Mouse (Mus musculus) ES-E14 (cell line): ENCODE measurements around the gene Snx33. TPM values are rescaled to one million over a fixed set of nuclear protein-coding genes. Genes with fewer than 3 reads are reported as not detected.

ENCODE experiments used
- DNase-seq: peaks from one replicate; pipeline ENCODE4 v3.0.0-alpha.2; 2013; ENCODE audit warnings: low read depth, low spot score
- H3K27ac ChIP-seq: 2 replicates; pipeline ENCODE4 v1.5.1; 2012; ENCODE audit warnings: low read depth, mild to moderate bottlenecking, low read length, moderate library complexity, mixed read lengths; ENCODE audit not compliant: poor library complexity, insufficient read depth, severe bottlenecking
- H3K36me3 ChIP-seq: 2 replicates; pipeline ENCODE4 v1.6.1; 2012; ENCODE audit warnings: mild to moderate bottlenecking, low read length, moderate library complexity, mixed read lengths; ENCODE audit not compliant: control insufficient read depth, poor library complexity, insufficient read depth, severe bottlenecking
- H3K4me1 ChIP-seq, 2 experiments: fragments of 150-350 bp in 1 of 2; sonication (generic) in 1 of 2; 2 replicates each; pipeline ENCODE4 v1.6.1; 2012; ENCODE audit warnings: low read length in 2 of 2, mild to moderate bottlenecking in 1 of 2, mixed read lengths in 1 of 2; ENCODE audit not compliant: control insufficient read depth in 2 of 2, insufficient read depth in 2 of 2, poor library complexity in 1 of 2
- H3K4me3 ChIP-seq, 2 experiments: fragments of 150-350 bp in 1 of 2; sonication (generic) in 1 of 2; 2 replicates each; pipeline ENCODE4 v1.5.1; 2012; ENCODE audit warnings: low read length in 2 of 2, low read depth in 1 of 2, mild to moderate bottlenecking in 1 of 2, mixed read lengths in 1 of 2; ENCODE audit not compliant: insufficient read depth in 1 of 2, poor library complexity in 1 of 2, severe bottlenecking in 1 of 2
- H3K9ac ChIP-seq: 2 replicates; pipeline ENCODE4 v1.6.1; 2012; ENCODE audit warnings: low read depth, mild to moderate bottlenecking, low read length, mixed read lengths; ENCODE audit not compliant: poor library complexity, insufficient read depth, severe bottlenecking
- H3K9me3 ChIP-seq: fragments of 150-350 bp; sonication (generic); 2 replicates; pipeline ENCODE4 v1.6.1; 2012; ENCODE audit warnings: low read depth, mild to moderate bottlenecking, low read length; ENCODE audit not compliant: control insufficient read depth, insufficient read depth
- CHD2 ChIP-seq: IDR thresholded peaks from 2 replicates; pipeline ENCODE4 v1.6.1; 2014; ENCODE audit warnings: mild to moderate bottlenecking, low read depth, low read length, inconsistent platforms
- HCFC1 ChIP-seq: IDR thresholded peaks from 2 replicates; pipeline ENCODE4 v1.6.1; 2012; ENCODE audit warnings: low read length, inconsistent platforms, borderline replicate concordance; ENCODE audit not compliant: insufficient read depth
- MAFK ChIP-seq: IDR thresholded peaks from 2 replicates; pipeline ENCODE4 v1.6.1; 2014; ENCODE audit warnings: mild to moderate bottlenecking, low read depth, low read length, inconsistent platforms; ENCODE audit not compliant: insufficient read depth
- ZC3H11A ChIP-seq: IDR thresholded peaks from 2 replicates; pipeline ENCODE4 v1.6.1; 2012; ENCODE audit warnings: low read depth, mild to moderate bottlenecking, inconsistent platforms, low read length, borderline replicate concordance
- ZNF384 ChIP-seq: IDR thresholded peaks from 2 replicates; pipeline ENCODE4 v1.6.1; 2012; ENCODE audit warnings: low read depth, low read length, inconsistent platforms
- in situ Hi-C, 2 experiments: fragments of 600-800 bp; cut with MboI; formaldehyde crosslinking; loops; one replicate each; pipeline ENCODE4 v1.15.1; 2025; ENCODE audit warnings: low sequenced_read_pairs in 2 of 2, inconsistent platforms in 1 of 2; ENCODE audit not compliant: unreplicated experiment in 2 of 2
- total RNA-seq: library from RNA; depleted of rRNA; stranded (reverse); fragments of 300-350 nt; gene quantifications from 2 replicates; pipeline ENCODE4 v1.2.3, GENCODE M21; 2012; rRNA removed

Gene Snx33
- total RNA-seq = 1.6 and 4.1 TPM in 2 replicates

DNA sequence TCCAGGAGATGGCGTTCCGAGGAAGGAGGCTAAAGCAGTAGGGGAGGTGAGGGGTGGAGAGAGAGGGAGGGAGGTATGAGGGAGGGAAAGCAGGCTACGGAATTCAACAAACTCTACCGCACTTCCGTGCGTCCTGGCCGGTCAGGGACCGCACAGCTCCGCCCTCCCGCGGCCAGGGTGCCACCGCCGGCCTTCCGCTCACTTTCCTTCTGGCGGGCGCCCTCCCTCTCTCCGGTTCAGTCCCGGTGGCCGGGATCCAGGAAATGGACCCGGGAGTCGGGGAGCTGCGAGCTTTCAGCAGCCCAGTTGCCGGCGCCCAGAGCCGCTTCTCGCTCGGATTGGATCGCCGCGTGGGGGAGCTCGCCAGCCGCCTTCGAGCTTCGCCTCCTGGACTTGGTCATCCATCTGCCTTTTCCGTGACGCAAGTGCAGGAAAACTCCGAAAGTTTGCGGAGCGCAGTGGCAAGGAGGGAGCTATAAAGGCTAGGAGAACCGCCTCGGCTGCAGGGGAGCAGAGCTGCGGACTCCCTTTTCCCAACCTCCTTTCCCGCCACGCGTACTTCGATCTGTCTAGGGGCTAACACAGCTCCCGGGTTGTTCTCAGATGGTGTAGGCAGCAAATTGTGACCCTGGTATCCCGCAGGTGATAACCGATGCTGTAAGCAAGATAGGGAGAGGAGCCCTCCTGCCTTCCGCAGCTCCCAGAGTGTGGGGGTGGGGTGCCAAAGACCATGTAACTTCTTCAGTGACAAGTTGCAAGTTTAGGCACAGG lies at the start of gene Snx33:
TSS of gene Snx33 (minus strand) at position 331 of the 771 bp plus-strand sequence.
- no peak for DNase-seq
- H3K4me3 ChIP-seq = peak within 1 kb of the TSS; percentile 87 to 97
- TF ChIP-seq HCFC1 (0 out of 2 replicates have a peak, but pooled peaks have one; percentile 13), CHD2 (no peak), ZNF384 (no peak), ZC3H11A (no peak), MAFK (no peak)
- peaks cover 3 to 9% of the 10 kb centered on the region in 2 experiments; a peak in 2 of 4 replicates for H3K4me1 ChIP-seq
- no peaks in the 10 kb centered on the region for H3K9me3 ChIP-seq
- H3K27ac ChIP-seq = no peak within 1 kb of the TSS
- in situ Hi-C loops = no loop called here
- H3K9ac ChIP-seq = peak within 1 kb of the TSS; percentile 72
- no peaks in the 10 kb centered on the region for H3K36me3 ChIP-seq

DNA sequence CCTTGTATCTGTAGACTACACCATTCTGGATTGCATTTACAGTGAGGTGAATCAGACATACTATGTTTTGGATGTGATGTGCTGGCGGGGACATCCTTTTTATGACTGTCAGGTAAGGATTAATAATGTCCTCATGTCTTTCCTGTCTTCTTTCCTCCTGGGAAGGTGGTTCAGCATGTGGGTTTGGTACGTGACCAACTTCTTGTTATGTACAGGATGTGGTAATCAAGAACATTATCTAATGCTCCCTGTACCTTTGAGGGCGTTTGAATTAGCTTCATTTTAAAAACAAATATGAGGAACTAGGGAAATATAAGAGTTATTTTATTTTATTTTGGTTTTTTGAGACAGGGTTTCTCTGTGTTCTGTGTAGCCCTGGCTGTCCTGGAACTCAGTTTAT lies 47.0 kb upstream of the Snx33 start:
- H3K4me1 ChIP-seq = no peaks in the 10 kb centered on the region
- no peaks in the 10 kb centered on the region for H3K9me3 ChIP-seq
- TF ChIP-seq ZC3H11A (no peak), HCFC1 (no peak), MAFK (no peak), ZNF384 (no peak), CHD2 (no peak)
- in situ Hi-C loops = no loop called here
- H3K4me3 ChIP-seq = no peak overlapping the region
- no peak overlapping the region for H3K27ac ChIP-seq
- DNase-seq = no peak
- H3K36me3 ChIP-seq = peaks cover 5% of the 10 kb centered on the region; the same call in 1 of the 2 replicates
- H3K9ac ChIP-seq = no peak overlapping the region

DNA sequence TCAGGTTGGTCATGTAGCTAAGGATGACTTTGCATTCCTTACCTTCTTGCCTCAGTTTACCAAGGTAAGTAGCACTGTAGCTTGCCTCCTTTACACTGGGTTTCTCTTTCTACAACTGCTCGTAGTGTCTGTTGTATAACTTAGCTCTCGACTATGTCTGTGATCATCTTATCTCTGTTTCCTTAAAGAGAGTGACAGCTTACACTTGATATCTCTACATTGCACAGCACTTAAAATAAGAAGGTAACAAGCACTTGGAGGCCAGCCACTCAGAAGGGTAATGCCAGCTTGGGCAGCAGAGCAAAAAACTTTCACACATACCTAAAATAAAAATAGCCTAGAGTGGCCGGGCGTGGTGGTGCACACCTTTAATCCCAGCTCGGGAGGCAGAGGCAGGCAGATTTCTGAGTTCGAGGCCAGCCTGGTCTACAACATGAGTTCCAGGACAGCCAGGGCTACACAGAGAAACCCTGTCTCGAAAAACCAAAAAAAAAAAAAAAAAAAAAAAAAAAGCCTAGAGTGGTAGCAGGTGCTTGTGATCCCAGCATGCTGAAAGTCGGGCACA lies 45.9 kb upstream of the Snx33 start:
- Histone ChIP-seq H3K9ac (no peak overlapping the region), H3K4me3 (no peak overlapping the region), H3K27ac (no peak overlapping the region), H3K4me1 (no peaks in the 10 kb centered on the region), H3K9me3 (no peaks in the 10 kb centered on the region), H3K36me3 (peaks cover 5% of the 10 kb centered on the region; the same call in 1 of the 2 replicates)
- TF ChIP-seq ZNF384 (no peak), HCFC1 (no peak), ZC3H11A (no peak), MAFK (no peak), CHD2 (no peak)
- in situ Hi-C loops = no loop called here
- DNase-seq = no peak

DNA sequence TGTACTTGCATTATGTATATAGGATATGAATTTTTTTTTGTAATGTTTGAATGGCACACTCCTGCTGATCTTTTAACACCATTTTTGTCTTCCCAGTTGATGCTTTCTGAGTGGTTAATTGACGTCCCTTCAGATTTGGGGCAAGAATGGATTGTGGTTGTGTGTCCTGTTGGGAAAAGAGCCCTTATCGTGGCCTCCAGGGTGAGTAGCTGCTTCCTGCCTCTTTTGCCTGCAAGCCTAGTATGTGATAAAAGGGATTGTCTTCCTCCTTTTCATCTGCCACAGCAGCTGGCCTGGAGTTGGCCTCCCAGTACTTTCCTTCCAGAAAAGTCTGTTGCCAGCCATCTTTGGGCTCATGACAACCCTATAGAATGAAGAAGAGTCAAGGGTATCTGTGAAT lies 42.0 kb upstream of the Snx33 start:
- Histone ChIP-seq H3K4me3 (no peak overlapping the region), H3K9ac (no peak overlapping the region), H3K27ac (no peak overlapping the region), H3K9me3 (no peaks in the 10 kb centered on the region), H3K36me3 (peaks cover 4% of the 10 kb centered on the region; the same call in 1 of the 2 replicates), H3K4me1 (no peaks in the 10 kb centered on the region)
- no peak for DNase-seq
- TF ChIP-seq MAFK (no peak), HCFC1 (no peak), CHD2 (no peak), ZC3H11A (no peak), ZNF384 (no peak)
- in situ Hi-C loops = no loop called here
